Mouse (Mus musculus) ES-E14 (cell line): ENCODE measurements around the gene AL731706.1. TPM values are rescaled to one million over a fixed set of nuclear protein-coding genes. Genes with fewer than 3 reads are reported as not detected.

Source experiments
- DNase-seq: peaks from one replicate; pipeline ENCODE4 v3.0.0-alpha.2; 2013; ENCODE audit warnings: low read depth, low spot score
- H3K27ac ChIP-seq: 2 replicates; pipeline ENCODE4 v1.5.1; 2012; ENCODE audit warnings: low read depth, mild to moderate bottlenecking, low read length, moderate library complexity, mixed read lengths; ENCODE audit not compliant: poor library complexity, insufficient read depth, severe bottlenecking
- H3K36me3 ChIP-seq: 2 replicates; pipeline ENCODE4 v1.6.1; 2012; ENCODE audit warnings: mild to moderate bottlenecking, low read length, moderate library complexity, mixed read lengths; ENCODE audit not compliant: control insufficient read depth, poor library complexity, insufficient read depth, severe bottlenecking
- H3K4me1 ChIP-seq, 2 experiments: fragments of 150-350 bp in 1 of 2; sonication (generic) in 1 of 2; 2 replicates each; pipeline ENCODE4 v1.6.1; 2012; ENCODE audit warnings: low read length in 2 of 2, mild to moderate bottlenecking in 1 of 2, mixed read lengths in 1 of 2; ENCODE audit not compliant: control insufficient read depth in 2 of 2, insufficient read depth in 2 of 2, poor library complexity in 1 of 2
- H3K4me3 ChIP-seq, 2 experiments: fragments of 150-350 bp in 1 of 2; sonication (generic) in 1 of 2; 2 replicates each; pipeline ENCODE4 v1.5.1; 2012; ENCODE audit warnings: low read length in 2 of 2, low read depth in 1 of 2, mild to moderate bottlenecking in 1 of 2, mixed read lengths in 1 of 2; ENCODE audit not compliant: insufficient read depth in 1 of 2, poor library complexity in 1 of 2, severe bottlenecking in 1 of 2
- H3K9ac ChIP-seq: 2 replicates; pipeline ENCODE4 v1.6.1; 2012; ENCODE audit warnings: low read depth, mild to moderate bottlenecking, low read length, mixed read lengths; ENCODE audit not compliant: poor library complexity, insufficient read depth, severe bottlenecking
- H3K9me3 ChIP-seq: fragments of 150-350 bp; sonication (generic); 2 replicates; pipeline ENCODE4 v1.6.1; 2012; ENCODE audit warnings: low read depth, mild to moderate bottlenecking, low read length; ENCODE audit not compliant: control insufficient read depth, insufficient read depth
- CHD2 ChIP-seq: IDR thresholded peaks from 2 replicates; pipeline ENCODE4 v1.6.1; 2014; ENCODE audit warnings: mild to moderate bottlenecking, low read depth, low read length, inconsistent platforms
- HCFC1 ChIP-seq: IDR thresholded peaks from 2 replicates; pipeline ENCODE4 v1.6.1; 2012; ENCODE audit warnings: low read length, inconsistent platforms, borderline replicate concordance; ENCODE audit not compliant: insufficient read depth
- MAFK ChIP-seq: IDR thresholded peaks from 2 replicates; pipeline ENCODE4 v1.6.1; 2014; ENCODE audit warnings: mild to moderate bottlenecking, low read depth, low read length, inconsistent platforms; ENCODE audit not compliant: insufficient read depth
- ZC3H11A ChIP-seq: IDR thresholded peaks from 2 replicates; pipeline ENCODE4 v1.6.1; 2012; ENCODE audit warnings: low read depth, mild to moderate bottlenecking, inconsistent platforms, low read length, borderline replicate concordance
- ZNF384 ChIP-seq: IDR thresholded peaks from 2 replicates; pipeline ENCODE4 v1.6.1; 2012; ENCODE audit warnings: low read depth, low read length, inconsistent platforms
- in situ Hi-C, 2 experiments: fragments of 600-800 bp; cut with MboI; formaldehyde crosslinking; loops; one replicate each; pipeline ENCODE4 v1.15.1; 2025; ENCODE audit warnings: low sequenced_read_pairs in 2 of 2, inconsistent platforms in 1 of 2; ENCODE audit not compliant: unreplicated experiment in 2 of 2
- total RNA-seq: library from RNA; depleted of rRNA; stranded (reverse); fragments of 300-350 nt; gene quantifications from 2 replicates; pipeline ENCODE4 v1.2.3, GENCODE M21; 2012

AL731706.1 gene
- total RNA-seq, 1 experiment = 14.3 TPM

DNA sequence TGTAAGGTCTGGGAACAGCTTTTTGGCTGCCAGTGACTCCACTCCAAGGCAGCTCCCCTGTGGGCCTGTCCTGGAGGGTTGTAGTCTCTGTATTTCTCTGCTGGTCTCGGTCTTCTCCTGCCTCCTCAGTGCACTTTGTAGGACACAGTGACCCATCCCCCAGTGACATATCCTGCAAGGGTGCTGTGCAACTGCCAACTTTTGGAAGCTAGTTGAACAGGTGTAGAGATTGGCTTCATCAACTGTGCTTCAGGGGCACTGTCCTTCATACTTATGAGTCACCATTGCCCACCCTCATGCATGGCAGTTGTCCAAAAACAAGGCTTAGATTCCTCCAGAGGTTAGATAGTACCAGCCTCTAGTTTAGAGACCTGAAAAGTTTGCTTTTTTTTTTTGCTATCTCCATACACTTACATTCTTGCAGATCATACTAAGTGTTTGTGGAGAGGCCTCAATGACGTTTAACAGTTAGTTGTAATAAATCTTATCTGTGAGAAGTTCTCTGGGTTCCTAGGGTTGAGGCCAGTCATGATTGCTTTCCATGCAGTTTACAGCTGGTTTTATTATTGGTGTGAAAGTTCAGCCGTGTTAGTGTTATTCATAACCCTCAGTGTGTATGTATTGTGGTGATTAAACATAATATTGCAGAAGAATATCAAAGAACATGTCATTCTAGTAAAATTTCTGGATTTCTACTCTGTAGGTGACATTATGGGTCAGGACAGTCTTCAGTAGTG is 29.2 kb upstream of the AL731706.1 start:
- H3K27ac ChIP-seq = no peak overlapping the region
- H3K36me3 ChIP-seq = no peaks in the 10 kb centered on the region
- no peak for DNase-seq
- H3K9ac ChIP-seq = no peak overlapping the region
- no peak overlapping the region for H3K4me3 ChIP-seq
- H3K9me3 ChIP-seq = no peaks in the 10 kb centered on the region
- in situ Hi-C loops = no loop called here
- H3K4me1 ChIP-seq = peaks cover 0 to 7% of the 10 kb centered on the region in 2 experiments; a peak in 1 of 4 replicates
- TF ChIP-seq HCFC1 = no peak
- no peak for TF ChIP-seq ZNF384
- TF ChIP-seq CHD2 = no peak

DNA sequence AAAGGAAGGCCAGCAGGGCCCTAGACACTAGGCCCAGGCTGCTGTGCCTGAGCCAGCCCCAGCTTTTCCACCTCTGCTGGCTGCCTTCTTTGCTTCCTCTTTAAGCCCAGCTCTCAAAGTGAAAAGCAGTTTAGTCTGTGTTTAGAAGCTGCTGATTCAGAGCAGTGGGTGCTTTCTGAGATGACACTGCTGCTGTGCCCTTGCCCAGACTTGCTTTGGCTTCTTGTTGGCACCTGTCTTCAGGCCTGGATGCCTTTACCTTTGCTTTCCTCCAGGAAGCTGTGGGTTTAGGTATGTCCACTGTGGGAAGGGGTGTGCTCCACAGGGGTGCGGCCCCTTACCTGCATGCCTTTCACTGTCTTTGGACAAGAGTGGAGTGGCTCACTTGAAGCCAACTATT is 28.2 kb upstream of the AL731706.1 start:
- Histone ChIP-seq H3K4me3 (no peak overlapping the region), H3K9ac (no peak overlapping the region), H3K27ac (no peak overlapping the region), H3K9me3 (no peaks in the 10 kb centered on the region), H3K36me3 (no peaks in the 10 kb centered on the region), H3K4me1 (peaks cover 0 to 7% of the 10 kb centered on the region in 2 experiments; a peak in 1 of 4 replicates)
- no peak for DNase-seq
- in situ Hi-C loops = no loop called here
- TF ChIP-seq ZC3H11A (no peak), CHD2 (no peak), ZNF384 (no peak), MAFK (no peak), HCFC1 (no peak)

DNA sequence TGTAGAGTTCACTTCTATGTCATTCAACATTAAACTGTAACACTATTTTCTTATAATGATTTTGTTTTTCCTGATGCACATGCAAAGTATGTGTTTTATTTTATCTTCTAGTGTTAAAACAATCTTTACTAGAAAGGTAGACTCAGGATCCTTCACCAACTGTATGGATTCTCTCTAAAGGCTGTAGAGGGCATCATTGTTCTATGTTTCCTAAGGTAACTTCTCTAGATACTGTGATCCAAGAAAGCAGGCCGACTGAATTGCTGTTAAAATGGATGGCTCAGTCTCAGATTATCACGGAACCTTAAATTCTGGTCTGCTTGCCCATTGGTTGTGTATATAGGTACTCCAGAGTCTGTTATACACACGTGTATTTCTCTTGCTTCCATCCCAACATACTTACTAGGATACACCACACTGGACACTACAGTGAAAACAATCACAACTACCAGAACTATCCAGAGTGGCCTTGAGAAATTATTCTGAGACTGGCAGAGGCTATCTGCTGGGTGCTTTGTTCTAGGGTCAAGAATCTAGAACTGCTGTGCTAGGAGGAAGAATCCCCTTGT is 23.2 kb upstream of the AL731706.1 start:
- no peak for TF ChIP-seq ZC3H11A
- TF ChIP-seq MAFK = no peak
- TF ChIP-seq CHD2 = no peak
- TF ChIP-seq HCFC1 = no peak
- TF ChIP-seq ZNF384 = no peak
- Histone ChIP-seq H3K36me3 (no peaks in the 10 kb centered on the region), H3K9me3 (no peaks in the 10 kb centered on the region), H3K27ac (no peak overlapping the region), H3K4me1 (peaks cover 0 to 2% of the 10 kb centered on the region in 2 experiments; a peak in 1 of 4 replicates), H3K9ac (no peak overlapping the region), H3K4me3 (no peak overlapping the region)
- DNase-seq = no peak
- in situ Hi-C loops = no loop called here

DNA sequence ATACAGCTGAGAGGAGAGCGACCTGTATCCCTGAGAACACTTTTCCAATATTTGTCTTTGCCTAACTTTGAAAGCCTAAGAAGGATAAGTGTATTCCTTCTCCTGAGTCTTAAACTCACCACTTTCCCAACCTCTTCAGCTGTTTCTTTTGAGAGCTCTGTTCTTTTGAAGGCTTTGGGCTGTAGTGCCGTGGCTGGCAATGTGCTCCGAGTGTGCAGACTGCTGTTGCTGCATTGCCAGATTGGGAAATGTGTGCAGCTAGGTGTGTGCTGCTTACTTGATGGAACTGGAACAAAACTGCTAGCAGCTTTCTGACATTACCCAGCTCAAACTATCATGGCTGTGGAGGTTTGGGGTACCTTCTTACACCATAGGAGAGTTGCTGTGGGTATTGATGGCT is 21.8 kb upstream of the AL731706.1 start:
- DNase-seq = no peak
- H3K9ac ChIP-seq = no peak overlapping the region
- no peaks in the 10 kb centered on the region for H3K4me1 ChIP-seq
- H3K9me3 ChIP-seq = no peaks in the 10 kb centered on the region
- TF ChIP-seq MAFK = no peak
- no peak for TF ChIP-seq CHD2
- no peak for TF ChIP-seq ZC3H11A
- no peak for TF ChIP-seq ZNF384
- no peak for TF ChIP-seq HCFC1
- in situ Hi-C loops = no loop called here
- no peaks in the 10 kb centered on the region for H3K36me3 ChIP-seq
- no peak overlapping the region for H3K4me3 ChIP-seq
- H3K27ac ChIP-seq = no peak overlapping the region
